Mouse (Mus musculus) spleen, adult 2 months (tissue): ENCODE measurements around the gene Bend6.

ENCODE experiments used
- CTCF ChIP-seq: fragments of 200-500 bp; IDR thresholded peaks from 2 replicates; pipeline ENCODE4 v1.5.1; 2011; ENCODE audit warnings: mild to moderate bottlenecking, inconsistent platforms; ENCODE audit not compliant: insufficient read depth, insufficient read length, insufficient replicate concordance; ENCODE audit errors: extremely low read depth
- POLR2A ChIP-seq: fragments of 200-500 bp; IDR thresholded peaks from 2 replicates; pipeline ENCODE4 v1.6.1; 2011; ENCODE audit warnings: low read depth, low read length, inconsistent platforms

- TF ChIP-seq CTCF, result no peak
- TF ChIP-seq POLR2A, result no peak
Measured at GRCm38 (mm10) chr1:33883102-33883839, 24.3 kb downstream of the Bend6 start.
